Mouse (Mus musculus) heart, adult 2 months (tissue): ENCODE data around the gene Actn4.

ENCODE experiments used
- CTCF ChIP-seq: fragments of 200-600 bp; IDR thresholded peaks from 2 replicates; pipeline ENCODE4 v1.8.1; 2022; ENCODE audit warnings: antibody characterized with exemption, mild to moderate bottlenecking, moderate library complexity
- EP300 ChIP-seq: fragments of 200-500 bp; IDR thresholded peaks from 2 replicates; pipeline ENCODE4 v1.6.1; 2011; ENCODE audit warnings: low read depth, low read length, control low read depth; ENCODE audit not compliant: insufficient read depth
- POLR2A ChIP-seq: fragments of 200-500 bp; IDR thresholded peaks from 2 replicates; pipeline ENCODE4 v1.6.1; 2011; ENCODE audit warnings: mild to moderate bottlenecking, low read depth, low read length, control low read depth; ENCODE audit not compliant: insufficient read depth

DNA sequence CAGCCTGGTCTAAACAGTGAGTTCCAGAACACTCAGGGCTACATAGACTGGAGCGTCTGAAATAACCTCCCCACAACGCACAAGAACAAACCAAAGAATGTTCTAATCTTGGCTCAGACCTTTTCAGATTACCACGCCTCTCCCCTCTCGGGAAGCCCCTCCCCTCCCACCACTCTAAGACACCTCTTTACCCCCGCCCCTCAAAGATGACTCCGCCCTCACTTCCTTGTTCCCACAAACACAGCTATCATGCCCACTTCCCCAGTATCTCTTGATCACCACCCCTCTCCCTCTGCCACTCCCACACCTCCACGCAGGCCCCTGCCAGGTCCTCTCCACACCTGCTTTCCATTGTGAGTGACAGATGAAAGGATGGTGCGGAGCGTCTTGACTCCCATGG is 46.6 kb upstream of the Actn4 start:
- TF ChIP-seq POLR2A = no peak
- TF ChIP-seq CTCF = no peak
- no peak for TF ChIP-seq EP300
